Mouse (Mus musculus): ENCODE results near the gene Lrfn3.

DNA sequence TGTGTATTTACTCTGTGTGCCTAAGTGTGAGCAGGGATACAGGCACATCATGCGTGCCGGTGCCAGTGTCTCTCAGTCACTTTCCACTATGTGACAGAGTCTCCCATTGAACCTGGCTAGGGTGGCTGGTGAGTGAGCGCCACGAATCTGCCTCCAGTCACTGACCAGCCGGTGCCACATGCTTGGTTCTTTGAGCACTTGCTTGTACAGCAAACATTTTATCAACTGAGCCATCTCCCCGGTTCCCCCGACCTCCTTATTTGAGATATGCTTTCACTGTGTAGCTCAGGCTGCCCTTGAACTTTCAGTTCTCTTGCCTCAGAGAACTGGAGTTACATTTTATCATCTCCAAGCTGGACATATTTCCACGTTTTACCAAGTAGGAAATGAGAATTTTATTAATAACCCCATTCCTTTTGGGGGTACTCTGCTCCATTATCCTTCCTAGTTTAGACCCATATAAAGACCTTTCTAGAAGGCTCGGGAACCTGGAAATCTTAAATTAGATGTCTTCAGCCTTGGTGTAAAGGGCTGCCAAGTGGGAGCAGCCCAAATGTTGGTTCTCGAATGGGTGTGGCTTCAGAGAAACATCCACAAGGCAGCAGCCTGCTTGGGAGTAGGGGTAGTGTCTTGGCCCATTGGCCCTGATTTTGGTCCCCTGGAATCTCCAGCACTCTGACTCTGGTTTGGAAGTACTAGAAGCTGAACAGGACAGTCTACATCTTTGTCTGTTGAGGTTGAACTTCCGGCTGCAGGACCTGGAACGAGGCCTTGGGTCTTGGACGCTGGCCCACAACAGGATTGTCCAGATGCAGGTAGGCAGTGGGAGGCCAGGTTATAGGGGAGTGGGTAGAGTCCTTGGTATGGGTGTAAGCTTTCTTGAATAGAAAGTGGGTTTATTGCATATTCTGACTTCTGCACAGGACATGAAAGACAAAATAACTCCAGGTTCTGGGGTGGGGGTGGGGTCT, 46.7 kb downstream of the Lrfn3 start:
- TF ChIP-seq CTCF (IDR thresholded peaks at IDR 0.05; ENCODE audit: extremely low read depth, insufficient read depth, low read length) (no peak), POLR2A (IDR thresholded peaks at IDR 0.05; ENCODE audit: extremely low read depth, insufficient read depth, low read length) (no peak)
